Mouse (Mus musculus) ES-E14 (cell line): ENCODE measurements around the gene Cd47. TPM values are rescaled to one million over a fixed set of nuclear protein-coding genes. Genes with fewer than 3 reads are reported as not detected.

ENCODE experiments used
- DNase-seq: peaks from one replicate; pipeline ENCODE4 v3.0.0-alpha.2; 2013; ENCODE audit warnings: low read depth, low spot score
- H3K27ac ChIP-seq: 2 replicates; pipeline ENCODE4 v1.5.1; 2012; ENCODE audit warnings: low read depth, mild to moderate bottlenecking, low read length, moderate library complexity, mixed read lengths; ENCODE audit not compliant: poor library complexity, insufficient read depth, severe bottlenecking
- H3K36me3 ChIP-seq: 2 replicates; pipeline ENCODE4 v1.6.1; 2012; ENCODE audit warnings: mild to moderate bottlenecking, low read length, moderate library complexity, mixed read lengths; ENCODE audit not compliant: control insufficient read depth, poor library complexity, insufficient read depth, severe bottlenecking
- H3K4me1 ChIP-seq, 2 experiments: fragments of 150-350 bp in 1 of 2; sonication (generic) in 1 of 2; 2 replicates each; pipeline ENCODE4 v1.6.1; 2012; ENCODE audit warnings: low read length in 2 of 2, mild to moderate bottlenecking in 1 of 2, mixed read lengths in 1 of 2; ENCODE audit not compliant: control insufficient read depth in 2 of 2, insufficient read depth in 2 of 2, poor library complexity in 1 of 2
- H3K4me3 ChIP-seq, 2 experiments: fragments of 150-350 bp in 1 of 2; sonication (generic) in 1 of 2; 2 replicates each; pipeline ENCODE4 v1.5.1; 2012; ENCODE audit warnings: low read length in 2 of 2, low read depth in 1 of 2, mild to moderate bottlenecking in 1 of 2, mixed read lengths in 1 of 2; ENCODE audit not compliant: insufficient read depth in 1 of 2, poor library complexity in 1 of 2, severe bottlenecking in 1 of 2
- H3K9ac ChIP-seq: 2 replicates; pipeline ENCODE4 v1.6.1; 2012; ENCODE audit warnings: low read depth, mild to moderate bottlenecking, low read length, mixed read lengths; ENCODE audit not compliant: poor library complexity, insufficient read depth, severe bottlenecking
- H3K9me3 ChIP-seq: fragments of 150-350 bp; sonication (generic); 2 replicates; pipeline ENCODE4 v1.6.1; 2012; ENCODE audit warnings: low read depth, mild to moderate bottlenecking, low read length; ENCODE audit not compliant: control insufficient read depth, insufficient read depth
- CHD2 ChIP-seq: IDR thresholded peaks from 2 replicates; pipeline ENCODE4 v1.6.1; 2014; ENCODE audit warnings: mild to moderate bottlenecking, low read depth, low read length, inconsistent platforms
- HCFC1 ChIP-seq: IDR thresholded peaks from 2 replicates; pipeline ENCODE4 v1.6.1; 2012; ENCODE audit warnings: low read length, inconsistent platforms, borderline replicate concordance; ENCODE audit not compliant: insufficient read depth
- MAFK ChIP-seq: IDR thresholded peaks from 2 replicates; pipeline ENCODE4 v1.6.1; 2014; ENCODE audit warnings: mild to moderate bottlenecking, low read depth, low read length, inconsistent platforms; ENCODE audit not compliant: insufficient read depth
- ZC3H11A ChIP-seq: IDR thresholded peaks from 2 replicates; pipeline ENCODE4 v1.6.1; 2012; ENCODE audit warnings: low read depth, mild to moderate bottlenecking, inconsistent platforms, low read length, borderline replicate concordance
- ZNF384 ChIP-seq: IDR thresholded peaks from 2 replicates; pipeline ENCODE4 v1.6.1; 2012; ENCODE audit warnings: low read depth, low read length, inconsistent platforms
- in situ Hi-C, 2 experiments: fragments of 600-800 bp; cut with MboI; formaldehyde crosslinking; loops; one replicate each; pipeline ENCODE4 v1.15.1; 2025; ENCODE audit warnings: low sequenced_read_pairs in 2 of 2, inconsistent platforms in 1 of 2; ENCODE audit not compliant: unreplicated experiment in 2 of 2
- total RNA-seq: library from RNA; depleted of rRNA; stranded (reverse); fragments of 300-350 nt; gene quantifications from 2 replicates; pipeline ENCODE4 v1.2.3, GENCODE M21; 2012

Cd47 gene
- total RNA-seq, 1 experiment: 16.0 TPM

GRCm38 (mm10) chr16:49783369-49783768, 17.0 kb upstream of the Cd47 start:
- in situ Hi-C loops: no loop called here
- no peaks in the 10 kb centered on the region for H3K36me3 ChIP-seq
- no peak overlapping the region for H3K27ac ChIP-seq
- H3K9me3 ChIP-seq: no peaks in the 10 kb centered on the region
- H3K4me3 ChIP-seq: no peak overlapping the region
- no peaks in the 10 kb centered on the region for H3K4me1 ChIP-seq
- DNase-seq: no peak
- H3K9ac ChIP-seq: no peak overlapping the region
- TF ChIP-seq HCFC1: no peak
- no peak for TF ChIP-seq CHD2
- no peak for TF ChIP-seq ZC3H11A
- no peak for TF ChIP-seq ZNF384
- no peak for TF ChIP-seq MAFK

DNA sequence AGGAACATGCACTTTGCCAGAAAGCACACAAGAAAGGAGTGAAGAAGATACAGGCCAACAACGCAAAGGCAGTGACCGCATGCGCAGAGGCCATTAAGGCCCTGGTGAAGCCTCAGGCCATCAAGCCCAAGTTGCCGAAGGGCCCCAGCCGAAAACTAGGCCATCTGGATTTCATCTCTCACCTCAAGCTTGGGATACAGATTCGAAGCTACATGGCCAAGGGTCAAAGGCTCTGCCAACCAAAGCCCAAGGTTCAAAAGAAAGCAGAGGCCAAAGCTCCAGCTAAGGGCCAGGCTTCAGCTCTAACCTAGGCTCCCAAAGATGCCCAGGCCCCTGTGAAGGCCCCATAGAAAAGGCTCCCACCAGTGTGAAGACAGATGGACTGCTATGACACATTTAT, 14.2 kb upstream of the Cd47 start:
- Histone ChIP-seq H3K4me1 (0 out of 4 replicates have a peak, but pooled peaks cover 0 to 1% of the 10 kb centered on the region in 2 experiments), H3K9ac (no peak overlapping the region), H3K4me3 (no peak overlapping the region), H3K27ac (no peak overlapping the region), H3K9me3 (no peaks in the 10 kb centered on the region), H3K36me3 (no peaks in the 10 kb centered on the region)
- in situ Hi-C loops: no loop called here
- no peak for DNase-seq
- no peak for TF ChIP-seq CHD2
- TF ChIP-seq ZNF384: no peak
- no peak for TF ChIP-seq ZC3H11A
- no peak for TF ChIP-seq MAFK
- TF ChIP-seq HCFC1: no peak

- Histone ChIP-seq H3K4me1 (0 out of 4 replicates have a peak, but pooled peaks cover 0 to 2% of the 10 kb centered on the region in 2 experiments), H3K9ac (no peak overlapping the region), H3K36me3 (no peaks in the 10 kb centered on the region), H3K4me3 (no peak overlapping the region), H3K27ac (no peak overlapping the region), H3K9me3 (no peaks in the 10 kb centered on the region)
- in situ Hi-C loops: no loop called here
- TF ChIP-seq MAFK: no peak
- TF ChIP-seq ZNF384: no peak
- TF ChIP-seq ZC3H11A: no peak
- no peak for TF ChIP-seq CHD2
- TF ChIP-seq HCFC1: no peak
- DNase-seq: no peak
Measured at GRCm38 (mm10) chr16:49787714-49788113, 12.6 kb upstream of the Cd47 start.

DNA sequence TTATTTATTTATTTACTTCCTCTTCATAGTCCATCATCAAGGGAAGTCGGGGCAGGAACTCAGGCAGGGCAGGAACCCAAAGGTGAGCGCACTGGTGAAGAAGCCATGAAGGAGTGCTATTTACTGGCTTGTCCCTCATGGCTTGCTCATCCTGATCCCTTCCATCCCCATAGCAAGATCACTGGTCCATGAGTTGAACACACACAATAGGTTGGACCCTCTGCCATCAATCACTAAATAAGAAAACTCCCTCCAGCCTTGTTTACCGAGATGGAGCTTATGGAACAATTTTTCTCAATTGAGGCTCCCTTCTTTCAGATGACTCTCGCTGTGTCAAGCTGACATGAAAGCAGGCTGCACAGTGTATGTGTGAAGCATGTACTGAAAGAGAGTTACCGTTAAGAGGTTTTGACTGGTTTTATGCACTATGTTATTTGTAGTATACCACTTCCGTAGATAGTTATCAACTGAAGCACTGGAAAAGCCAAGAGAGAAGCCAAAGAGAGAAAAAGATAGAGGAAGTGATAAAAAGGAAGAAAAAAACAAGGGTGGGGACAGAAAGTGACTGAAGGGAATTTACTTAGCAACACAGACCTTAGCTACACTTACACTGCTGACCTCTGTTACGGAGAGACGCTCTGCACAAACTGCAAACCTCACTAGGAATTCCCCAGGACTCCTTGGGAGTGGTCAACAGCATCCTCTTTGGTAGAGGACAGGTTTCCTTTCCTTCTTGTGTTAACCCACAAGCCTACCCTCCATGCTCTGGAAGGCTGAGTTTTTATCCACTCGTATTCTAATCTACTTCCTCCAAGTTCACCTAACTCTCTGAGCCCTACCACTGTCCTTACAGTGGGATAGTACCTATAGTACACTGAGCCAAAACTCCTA, 9.5 kb upstream of the Cd47 start:
- DNase-seq: no peak
- H3K4me1 ChIP-seq: 0 out of 4 replicates have a peak, but pooled peaks cover 0 to 3% of the 10 kb centered on the region in 2 experiments
- H3K4me3 ChIP-seq: no peak overlapping the region
- in situ Hi-C loops: no loop called here
- no peak overlapping the region for H3K27ac ChIP-seq
- TF ChIP-seq HCFC1 (no peak), MAFK (no peak), CHD2 (no peak), ZNF384 (no peak), ZC3H11A (no peak)
- H3K36me3 ChIP-seq: no peaks in the 10 kb centered on the region
- no peak overlapping the region for H3K9ac ChIP-seq
- no peaks in the 10 kb centered on the region for H3K9me3 ChIP-seq
